Mouse (Mus musculus) CH12.LX (cell line): ENCODE results near the gene 1700067K01Rik.

Experiments used
- BHLHE40 ChIP-seq: IDR thresholded peaks from 2 replicates; pipeline ENCODE4 v1.6.1; 2011; ENCODE audit warnings: mild to moderate bottlenecking, low read depth, low read length, improper control_type of control experiment
- CTCF ChIP-seq, 2 experiments: IDR thresholded peaks in 1 of 2; conservative IDR thresholded peaks in 1 of 2; 2 replicates each; pipeline ENCODE4 v1.5.1; 2011 to 2012; ENCODE audit warnings: low read depth in 2 of 2, low read length in 2 of 2, improper control_type of control experiment in 1 of 2, inconsistent platforms in 1 of 2, mild to moderate bottlenecking in 1 of 2, moderate library complexity in 1 of 2
- E2F4 ChIP-seq: IDR thresholded peaks from 2 replicates; pipeline ENCODE4 v1.6.1; 2011; ENCODE audit warnings: low read depth, low read length, improper control_type of control experiment; ENCODE audit not compliant: insufficient replicate concordance
- ELF1 ChIP-seq: IDR thresholded peaks from 2 replicates; pipeline ENCODE4 v1.6.1; 2014; ENCODE audit warnings: low read depth, mild to moderate bottlenecking, inconsistent platforms, low read length, improper control_type of control experiment
- HCFC1 ChIP-seq: IDR thresholded peaks from 2 replicates; pipeline ENCODE4 v1.6.1; 2012; ENCODE audit warnings: low read depth, mild to moderate bottlenecking, inconsistent platforms, low read length, improper control_type of control experiment
- IRF4 ChIP-seq: IDR thresholded peaks from 2 replicates; pipeline ENCODE4 v1.6.1; 2014; ENCODE audit warnings: low read depth, mild to moderate bottlenecking, inconsistent platforms, low read length, improper control_type of control experiment
- MAFK ChIP-seq: IDR thresholded peaks from 2 replicates; pipeline ENCODE4 v1.6.1; 2011; ENCODE audit warnings: low read length, improper control_type of control experiment; ENCODE audit not compliant: insufficient replicate concordance
- POLR2A ChIP-seq: IDR thresholded peaks from 2 replicates; pipeline ENCODE4 v1.6.1; 2011; ENCODE audit warnings: low read depth, mild to moderate bottlenecking, improper control_type of control experiment, low read length
- SIN3A ChIP-seq: IDR thresholded peaks from 2 replicates; pipeline ENCODE4 v1.6.1; 2012; ENCODE audit warnings: low read length, improper control_type of control experiment, inconsistent platforms
- TBP ChIP-seq: conservative IDR thresholded peaks from 2 replicates; pipeline ENCODE4 v1.6.1; 2011; ENCODE audit warnings: low read depth, low read length, improper control_type of control experiment
- TCF12 ChIP-seq: IDR thresholded peaks from 2 replicates; pipeline ENCODE4 v1.6.1; 2014; ENCODE audit warnings: low read depth, mild to moderate bottlenecking, inconsistent platforms, low read length, improper control_type of control experiment
- ZC3H11A ChIP-seq: IDR thresholded peaks from 2 replicates; pipeline ENCODE4 v1.6.1; 2012; ENCODE audit warnings: low read depth, mild to moderate bottlenecking, inconsistent platforms, low read length, improper control_type of control experiment
- ZMIZ1 ChIP-seq: IDR thresholded peaks from 2 replicates; pipeline ENCODE4 v1.6.1; 2012; ENCODE audit warnings: low read depth, mild to moderate bottlenecking, inconsistent platforms, low read length, improper control_type of control experiment
- ZNF384 ChIP-seq: IDR thresholded peaks from 2 replicates; pipeline ENCODE4 v1.6.1; 2012; ENCODE audit warnings: low read depth, low read length, improper control_type of control experiment, inconsistent platforms

GRCm38 (mm10) chr8:83998231-83999056 is 2.9 kb upstream of the 1700067K01Rik start:
- no peak for TF ChIP-seq POLR2A
- no peak for TF ChIP-seq ZC3H11A
- TF ChIP-seq ZNF384: no peak
- TF ChIP-seq CTCF (conservative IDR thresholded peaks at IDR 0.05 in 1 of 2, IDR thresholded peaks at IDR 0.05 in 1 of 2; ENCODE audit: low read depth in 2 of 2, low read length in 2 of 2): peak in 1 of 2 experiments; percentile 69; a peak in 3 of 4 replicates
- no peak for TF ChIP-seq MAFK
- 0 out of 2 replicates have a peak, but pooled peaks have one; percentile 30 for TF ChIP-seq HCFC1
- TF ChIP-seq ZMIZ1: no peak
- no peak for TF ChIP-seq TBP
- TF ChIP-seq ELF1: no peak
- TF ChIP-seq E2F4: no peak
- TF ChIP-seq TCF12: peak; percentile 27; the same call in 1 of the 2 replicates
- TF ChIP-seq BHLHE40: peak; percentile 39; the same call in 1 of the 2 replicates
- TF ChIP-seq IRF4: no peak
- TF ChIP-seq SIN3A: peak; percentile 55; the same call in 1 of the 2 replicates
